Mouse (Mus musculus) forebrain, embryonic 15.5 days (tissue): ENCODE data around the gene Pml. TPM values are rescaled to one million over a fixed set of nuclear protein-coding genes. Genes with fewer than 3 reads are reported as not detected.

Source experiments
- ATAC-seq: fragments of 200-750 bp; cut with Nextera tagmentation; replicated peaks from 2 replicates; pipeline ENCODE4 v1.8.0; 2017; ENCODE audit warnings: mild to moderate bottlenecking, moderate TSS enrichment, moderate library complexity
- H3K27ac ChIP-seq: fragments of 300-500 bp; sonication (generic); replicated peaks from 2 replicates; pipeline ENCODE4 v1.5.1; 2015; ENCODE audit warnings: mild to moderate bottlenecking, inconsistent platforms
- H3K27me3 ChIP-seq: fragments of 300-500 bp; sonication (generic); 2 replicates; pipeline ENCODE4 v1.6.1; 2015; ENCODE audit warnings: inconsistent platforms
- H3K36me3 ChIP-seq: fragments of 300-500 bp; sonication (generic); 2 replicates; pipeline ENCODE4 v1.6.1; 2015; ENCODE audit warnings: mild to moderate bottlenecking, inconsistent platforms
- H3K4me1 ChIP-seq: fragments of 300-500 bp; sonication (generic); 2 replicates; pipeline ENCODE4 v1.6.1; 2015; ENCODE audit warnings: inconsistent platforms
- H3K4me2 ChIP-seq: fragments of 300-500 bp; sonication (generic); replicated peaks from 2 replicates; pipeline ENCODE4 v1.6.1; 2015; ENCODE audit warnings: mild to moderate bottlenecking, inconsistent platforms
- H3K4me3 ChIP-seq: fragments of 300-500 bp; sonication (generic); 2 replicates; pipeline ENCODE4 v1.5.1; 2015; ENCODE audit warnings: mild to moderate bottlenecking, inconsistent platforms
- H3K9ac ChIP-seq: fragments of 300-500 bp; sonication (generic); replicated peaks from 2 replicates; pipeline ENCODE4 v1.6.1; 2015; ENCODE audit warnings: mild to moderate bottlenecking, inconsistent platforms
- H3K9me3 ChIP-seq: fragments of 300-500 bp; sonication (generic); 2 replicates; pipeline ENCODE4 v1.6.1; 2016; ENCODE audit warnings: inconsistent platforms
- WGBS: fragments of 180-500 bp; shearing (Covaris S2); methylation state at CpG from one replicate; pipeline ENCODE4 v1.1.7; 2015; ENCODE audit warnings: mixed read lengths; 5-methylcytosine and 5-hydroxymethylcytosine counted together
- polyA plus RNA-seq: library from polyadenylated mRNA; unstranded; fragments of >200 nt; fragmentation: Nextera tagmentation; extraction: Ambion mirVana; gene quantifications from 2 replicates; pipeline ENCODE4 v1.2.1, GENCODE M21; 2015

The Pml gene
- polyA plus RNA-seq, 1 experiment from 2014 or later = 7.5 TPM

GRCm38 (mm10) chr9:58248746-58249413 is 706 bp downstream of the Pml start:
- Histone ChIP-seq H3K27me3 (no peaks in the 10 kb centered on the region), H3K9ac (peak overlapping the region; percentile 51), H3K9me3 (no peaks in the 10 kb centered on the region), H3K4me1 (peaks cover 34% of the 10 kb centered on the region), H3K27ac (peak overlapping the region; percentile 55; the same call in 1 of the 2 replicates), H3K4me2 (peak overlapping the region; percentile 51), H3K36me3 (no peaks in the 10 kb centered on the region), H3K4me3 (peak overlapping the region; percentile 43)
- 47% methylated on average over 7 of the region's 7 CpGs for WGBS
- ATAC-seq = no peak

GRCm38 (mm10) chr9:58247064-58247759 is 2.4 kb downstream of the Pml start:
- Histone ChIP-seq H3K4me2 (peak overlapping the region; percentile 43), H3K27me3 (no peaks in the 10 kb centered on the region), H3K4me1 (peaks cover 33% of the 10 kb centered on the region), H3K9ac (peak overlapping the region; percentile 43), H3K27ac (peak overlapping the region; percentile 29; the same call in 1 of the 2 replicates), H3K9me3 (no peaks in the 10 kb centered on the region), H3K36me3 (no peaks in the 10 kb centered on the region), H3K4me3 (peak overlapping the region; percentile 18)
- peak; percentile 82 for ATAC-seq
- WGBS = 14% methylated on average over 25 of the region's 25 CpGs

- peaks cover 44% of the 10 kb centered on the region for H3K4me1 ChIP-seq
- no peaks in the 10 kb centered on the region for H3K27me3 ChIP-seq
- no peak overlapping the region for H3K27ac ChIP-seq
- H3K9me3 ChIP-seq = no peaks in the 10 kb centered on the region
- no peaks in the 10 kb centered on the region for H3K36me3 ChIP-seq
- no peak for ATAC-seq
- H3K4me3 ChIP-seq = no peak overlapping the region
- no peak overlapping the region for H3K4me2 ChIP-seq
- WGBS = 84% methylated on average over 4 of the region's 4 CpGs
- no peak overlapping the region for H3K9ac ChIP-seq
Measured at GRCm38 (mm10) chr9:58246083-58246591, 3.4 kb downstream of the Pml start.

- Histone ChIP-seq H3K36me3 (no peaks in the 10 kb centered on the region), H3K9ac (no peak overlapping the region), H3K4me1 (peaks cover 28% of the 10 kb centered on the region), H3K27me3 (no peaks in the 10 kb centered on the region), H3K4me2 (no peak overlapping the region), H3K27ac (no peak overlapping the region), H3K9me3 (no peaks in the 10 kb centered on the region), H3K4me3 (no peak overlapping the region)
- no peak for ATAC-seq
- 91% methylated on average over 6 of the region's 6 CpGs for WGBS
Measured at GRCm38 (mm10) chr9:58243696-58244095, 5.9 kb downstream of the Pml start.

GRCm38 (mm10) chr9:58242696-58243095 is 6.9 kb downstream of the Pml start:
- no peaks in the 10 kb centered on the region for H3K27me3 ChIP-seq
- H3K27ac ChIP-seq = peak overlapping the region; percentile 27; the same call in 1 of the 2 replicates
- no peak overlapping the region for H3K4me3 ChIP-seq
- no peak overlapping the region for H3K4me2 ChIP-seq
- H3K4me1 ChIP-seq = peaks cover 24% of the 10 kb centered on the region
- H3K36me3 ChIP-seq = no peaks in the 10 kb centered on the region
- 93% methylated on average over 5 of the region's 5 CpGs for WGBS
- ATAC-seq = no peak
- no peak overlapping the region for H3K9ac ChIP-seq
- no peaks in the 10 kb centered on the region for H3K9me3 ChIP-seq

- ATAC-seq = peak; percentile 57; the same call in 1 of the 2 replicates
- Histone ChIP-seq H3K27me3 (no peaks in the 10 kb centered on the region), H3K4me2 (no peak overlapping the region), H3K9ac (no peak overlapping the region), H3K9me3 (no peaks in the 10 kb centered on the region), H3K36me3 (no peaks in the 10 kb centered on the region), H3K4me1 (peaks cover 16% of the 10 kb centered on the region), H3K27ac (peak overlapping the region; percentile 27), H3K4me3 (no peak overlapping the region)
- 28% methylated on average over 9 of the region's 9 CpGs for WGBS
Measured at GRCm38 (mm10) chr9:58241780-58242485, 7.7 kb downstream of the Pml start.

GRCm38 (mm10) chr9:58234502-58235015 is 15.0 kb downstream of the Pml start:
- Histone ChIP-seq H3K36me3 (peaks cover 11% of the 10 kb centered on the region; the same call in 1 of the 2 replicates), H3K27me3 (no peaks in the 10 kb centered on the region), H3K27ac (no peak overlapping the region), H3K9me3 (no peaks in the 10 kb centered on the region), H3K9ac (no peak overlapping the region), H3K4me2 (no peak overlapping the region), H3K4me1 (no peaks in the 10 kb centered on the region), H3K4me3 (no peak overlapping the region)
- no peak for ATAC-seq
- WGBS = 97% methylated on average over 28 of the region's 28 CpGs

- Histone ChIP-seq H3K9me3 (no peaks in the 10 kb centered on the region), H3K4me3 (no peak overlapping the region), H3K4me1 (no peaks in the 10 kb centered on the region), H3K27ac (no peak overlapping the region), H3K27me3 (no peaks in the 10 kb centered on the region), H3K36me3 (peaks cover 23% of the 10 kb centered on the region), H3K9ac (no peak overlapping the region), H3K4me2 (no peak overlapping the region)
- 87% methylated on average over 5 of the region's 5 CpGs for WGBS
- no peak for ATAC-seq
Measured at GRCm38 (mm10) chr9:58232374-58232773, 17.2 kb downstream of the Pml start.

- no peak for ATAC-seq
- H3K36me3 ChIP-seq = peaks cover 23% of the 10 kb centered on the region
Measured at GRCm38 (mm10) chr9:58231746-58232145, 17.8 kb downstream of the Pml start.

GRCm38 (mm10) chr9:58228777-58229466 is 20.7 kb downstream of the Pml start:
- no peak overlapping the region for H3K4me3 ChIP-seq
- 97% methylated on average over 9 of the region's 9 CpGs for WGBS
- no peaks in the 10 kb centered on the region for H3K27me3 ChIP-seq
- no peak overlapping the region for H3K27ac ChIP-seq
- no peak overlapping the region for H3K9ac ChIP-seq
- ATAC-seq = no peak
- H3K4me1 ChIP-seq = no peaks in the 10 kb centered on the region
- peaks cover 18% of the 10 kb centered on the region for H3K36me3 ChIP-seq
- no peaks in the 10 kb centered on the region for H3K9me3 ChIP-seq
- H3K4me2 ChIP-seq = no peak overlapping the region

More at GRCm38 (mm10) chr9:58231746-58232145, 17.8 kb downstream of the Pml start:
- Histone ChIP-seq H3K9ac (no peak overlapping the region), H3K27ac (no peak overlapping the region), H3K4me2 (no peak overlapping the region), H3K27me3 (no peaks in the 10 kb centered on the region), H3K4me1 (no peaks in the 10 kb centered on the region), H3K4me3 (no peak overlapping the region), H3K9me3 (no peaks in the 10 kb centered on the region)
- WGBS = 86% methylated on average over 6 of the region's 6 CpGs
